Mouse (Mus musculus): ENCODE results near the gene Prss46. TPM values are rescaled to one million over a fixed set of nuclear protein-coding genes. Genes with fewer than 3 reads are reported as not detected.
A peak's percentile ranks its signal among the peaks of the same experiment; 100 is the strongest.

Prss46 gene
- polyA plus RNA-seq, 1 experiment from 2014 or later = not detected

DNA sequence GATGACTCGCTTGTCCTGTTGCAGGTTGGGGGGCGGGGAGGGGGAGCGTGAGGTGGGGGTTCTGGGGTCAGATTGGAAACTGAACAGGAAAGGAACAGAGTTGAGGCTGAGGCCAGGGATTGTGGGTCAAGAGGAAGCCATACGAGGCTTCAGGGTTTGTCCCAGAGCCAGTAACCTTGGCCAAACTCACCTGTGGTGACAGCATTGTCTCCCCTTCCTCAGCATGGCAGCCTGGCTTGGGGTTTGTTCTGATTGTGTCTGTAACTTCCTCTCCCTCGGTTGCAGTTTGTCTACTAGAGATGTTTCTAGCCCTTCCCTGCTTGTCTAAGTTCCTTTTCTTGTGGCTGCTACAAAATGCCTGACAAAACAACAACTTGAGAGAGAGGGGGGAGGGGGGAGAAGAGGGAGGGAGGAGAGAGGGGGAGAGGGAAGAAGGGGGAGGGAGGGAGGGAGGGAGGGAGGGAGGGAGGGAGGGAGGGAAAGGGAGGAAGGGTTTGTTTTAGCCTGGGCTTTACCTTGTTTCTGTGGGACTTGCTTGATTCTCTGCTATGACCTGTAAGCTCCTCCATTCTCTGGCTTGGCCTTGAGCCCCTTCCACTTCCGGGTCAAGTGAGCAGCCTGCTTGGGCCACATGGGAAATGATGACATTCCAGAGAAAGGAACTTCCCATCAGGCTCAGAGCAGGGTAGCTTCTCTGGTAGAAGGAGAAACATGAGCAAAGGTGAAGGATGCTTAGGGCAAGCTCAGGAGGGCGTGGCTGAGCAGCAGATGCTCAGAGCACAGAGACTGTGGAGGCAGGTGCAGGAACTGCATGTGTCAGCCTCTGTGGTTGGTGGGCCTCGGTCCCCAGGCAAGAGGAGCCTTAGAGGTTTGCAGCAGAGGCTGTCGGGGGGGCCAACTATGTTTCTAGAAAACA, 43.3 kb downstream of the Prss46 start:
- Histone ChIP-seq H3K36me3 (ENCODE audit: control insufficient read depth, insufficient read depth, low read length) (no peaks in the 10 kb centered on the region), H3K4me1 (ENCODE audit: control insufficient read depth, insufficient read depth, low read length) (no peaks in the 10 kb centered on the region), H3K27ac (ENCODE audit: low read length) (no peak overlapping the region), H3K27me3 (ENCODE audit: control insufficient read depth, insufficient read depth, low read depth, low read length) (no peaks in the 10 kb centered on the region), H3K9me3 (replicated peaks; ENCODE audit: control insufficient read depth, low read length, poor library complexity, severe bottlenecking) (no peaks in the 10 kb centered on the region), H3K4me2 (ENCODE audit: low read length) (no peak overlapping the region), H3K4me3 (ENCODE audit: low read depth, low read length) (no peak overlapping the region), H3K9ac (ENCODE audit: low read depth, low read length) (no peak overlapping the region)
- 69% methylated on average over 9 of the region's 9 CpGs for WGBS
- ATAC-seq = no peak

- Histone ChIP-seq H3K27me3 (ENCODE audit: control insufficient read depth, insufficient read depth, low read depth, low read length) (no peaks in the 10 kb centered on the region), H3K4me1 (ENCODE audit: control insufficient read depth, insufficient read depth, low read length) (no peaks in the 10 kb centered on the region), H3K36me3 (ENCODE audit: control insufficient read depth, insufficient read depth, low read length) (no peaks in the 10 kb centered on the region), H3K9ac (ENCODE audit: low read depth, low read length) (no peak overlapping the region), H3K27ac (ENCODE audit: low read length) (no peak overlapping the region), H3K4me2 (ENCODE audit: low read length) (no peak overlapping the region), H3K4me3 (ENCODE audit: low read depth, low read length) (no peak overlapping the region), H3K9me3 (replicated peaks; ENCODE audit: control insufficient read depth, low read length, poor library complexity, severe bottlenecking) (no peaks in the 10 kb centered on the region)
- WGBS = 90% methylated on average over 14 of the region's 14 CpGs
- ATAC-seq = no peak
These were observed 44.6 kb downstream of the Prss46 start for GRCm38 (mm10) chr9:110888935-110889334.

GRCm38 (mm10) chr9:110890026-110890783, 45.9 kb downstream of the Prss46 start:
- Histone ChIP-seq H3K36me3 (ENCODE audit: control insufficient read depth, insufficient read depth, low read length) (no peaks in the 10 kb centered on the region), H3K4me3 (ENCODE audit: low read depth, low read length) (no peak overlapping the region), H3K9me3 (replicated peaks; ENCODE audit: control insufficient read depth, low read length, poor library complexity, severe bottlenecking) (no peaks in the 10 kb centered on the region), H3K27me3 (ENCODE audit: control insufficient read depth, insufficient read depth, low read depth, low read length) (no peaks in the 10 kb centered on the region), H3K4me2 (ENCODE audit: low read length) (no peak overlapping the region), H3K4me1 (ENCODE audit: control insufficient read depth, insufficient read depth, low read length) (no peaks in the 10 kb centered on the region), H3K9ac (ENCODE audit: low read depth, low read length) (no peak overlapping the region), H3K27ac (ENCODE audit: low read length) (no peak overlapping the region)
- ATAC-seq = no peak
- WGBS = 16% methylated on average over 20 of the region's 21 CpGs

GRCm38 (mm10) chr9:110891077-110891828, 46.9 kb downstream of the Prss46 start:
- Histone ChIP-seq H3K4me3 (ENCODE audit: low read depth, low read length) (no peak overlapping the region), H3K4me1 (ENCODE audit: control insufficient read depth, insufficient read depth, low read length) (peaks cover under 1% of the 10 kb centered on the region; the same call in 1 of the 2 replicates), H3K9me3 (replicated peaks; ENCODE audit: control insufficient read depth, low read length, poor library complexity, severe bottlenecking) (no peaks in the 10 kb centered on the region), H3K36me3 (ENCODE audit: control insufficient read depth, insufficient read depth, low read length) (no peaks in the 10 kb centered on the region), H3K27ac (ENCODE audit: low read length) (no peak overlapping the region), H3K4me2 (ENCODE audit: low read length) (no peak overlapping the region), H3K9ac (ENCODE audit: low read depth, low read length) (no peak overlapping the region), H3K27me3 (ENCODE audit: control insufficient read depth, insufficient read depth, low read depth, low read length) (no peaks in the 10 kb centered on the region)
- 80% methylated on average over 12 of the region's 12 CpGs for whole genome bisulfite sequencing
- no peak for ATAC-seq

- Histone ChIP-seq H3K4me1 (ENCODE audit: control insufficient read depth, insufficient read depth, low read length) (peaks cover 4% of the 10 kb centered on the region; the same call in 1 of the 2 replicates), H3K4me3 (ENCODE audit: low read depth, low read length) (no peak overlapping the region), H3K36me3 (ENCODE audit: control insufficient read depth, insufficient read depth, low read length) (no peaks in the 10 kb centered on the region), H3K27me3 (ENCODE audit: control insufficient read depth, insufficient read depth, low read depth, low read length) (no peaks in the 10 kb centered on the region), H3K9ac (ENCODE audit: low read depth, low read length) (no peak overlapping the region), H3K27ac (ENCODE audit: low read length) (no peak overlapping the region), H3K9me3 (replicated peaks; ENCODE audit: control insufficient read depth, low read length, poor library complexity, severe bottlenecking) (no peaks in the 10 kb centered on the region), H3K4me2 (ENCODE audit: low read length) (no peak overlapping the region)
- no peak for ATAC-seq
- WGBS = 86% methylated on average over 3 of the region's 3 CpGs
These were observed 48.2 kb downstream of the Prss46 start for GRCm38 (mm10) chr9:110892552-110892951.

DNA sequence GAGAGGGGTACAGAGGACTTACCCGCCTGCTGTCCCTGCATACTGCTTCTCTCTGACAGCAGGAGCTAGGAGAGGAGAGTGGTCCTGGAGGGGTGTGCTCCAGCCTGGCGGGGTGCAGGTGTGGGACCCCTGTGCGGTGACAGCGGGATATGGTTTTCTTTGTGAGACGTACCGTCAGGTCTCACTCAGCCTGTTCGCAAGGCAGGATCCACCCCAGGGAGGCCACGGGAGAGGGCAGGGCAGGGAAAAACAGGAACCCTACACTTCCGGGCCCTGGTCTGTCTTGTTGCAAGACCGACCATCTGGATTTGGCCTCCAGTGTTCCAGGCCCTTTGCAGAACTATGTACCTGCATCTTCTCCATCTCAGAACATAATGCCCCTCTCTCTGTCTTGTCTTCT, 49.1 kb downstream of the Prss46 start:
- H3K27me3 ChIP-seq (ENCODE audit: control insufficient read depth, insufficient read depth, low read depth, low read length) = no peaks in the 10 kb centered on the region
- no peak overlapping the region for H3K9ac ChIP-seq (ENCODE audit: low read depth, low read length)
- no peaks in the 10 kb centered on the region for H3K9me3 ChIP-seq (replicated peaks; ENCODE audit: control insufficient read depth, low read length, poor library complexity, severe bottlenecking)
- H3K4me2 ChIP-seq (ENCODE audit: low read length) = no peak overlapping the region
- 66% methylated on average over 10 of the region's 10 CpGs for WGBS
- H3K36me3 ChIP-seq (ENCODE audit: control insufficient read depth, insufficient read depth, low read length) = no peaks in the 10 kb centered on the region
- no peak overlapping the region for H3K27ac ChIP-seq (ENCODE audit: low read length)
- H3K4me1 ChIP-seq (ENCODE audit: control insufficient read depth, insufficient read depth, low read length) = peaks cover 4% of the 10 kb centered on the region; the same call in 1 of the 2 replicates
- H3K4me3 ChIP-seq (ENCODE audit: low read depth, low read length) = no peak overlapping the region
- ATAC-seq = no peak

DNA sequence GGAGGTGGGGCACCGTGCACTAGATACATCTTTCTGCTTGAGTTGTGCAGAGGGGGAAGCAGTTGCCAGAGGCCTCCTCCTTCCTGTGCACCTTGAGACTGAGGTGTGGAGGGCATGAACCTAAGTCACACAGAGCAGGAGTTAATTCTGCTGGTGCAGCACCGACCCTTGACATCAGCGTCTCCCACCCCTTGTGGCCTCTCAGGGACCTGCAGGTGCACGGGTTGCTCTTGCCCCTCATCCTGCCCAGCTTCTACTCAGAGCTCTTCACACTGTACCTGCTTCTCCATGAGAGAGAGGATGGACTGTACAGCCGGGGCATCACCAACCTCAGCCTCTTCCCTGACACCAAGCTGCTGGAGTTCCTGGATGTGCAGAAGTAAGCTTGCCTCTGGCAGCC, 51.2 kb downstream of the Prss46 start:
- no peak for ATAC-seq
- WGBS = 56% methylated on average over 5 of the region's 5 CpGs
- H3K4me3 ChIP-seq (ENCODE audit: low read depth, low read length) = no peak overlapping the region
- H3K4me1 ChIP-seq (ENCODE audit: control insufficient read depth, insufficient read depth, low read length) = peaks cover 4% of the 10 kb centered on the region; the same call in 1 of the 2 replicates
- no peaks in the 10 kb centered on the region for H3K9me3 ChIP-seq (replicated peaks; ENCODE audit: control insufficient read depth, low read length, poor library complexity, severe bottlenecking)
- no peak overlapping the region for H3K4me2 ChIP-seq (ENCODE audit: low read length)
- no peak overlapping the region for H3K9ac ChIP-seq (ENCODE audit: low read depth, low read length)
- no peaks in the 10 kb centered on the region for H3K36me3 ChIP-seq (ENCODE audit: control insufficient read depth, insufficient read depth, low read length)
- no peaks in the 10 kb centered on the region for H3K27me3 ChIP-seq (ENCODE audit: control insufficient read depth, insufficient read depth, low read depth, low read length)
- H3K27ac ChIP-seq (ENCODE audit: low read length) = no peak overlapping the region

DNA sequence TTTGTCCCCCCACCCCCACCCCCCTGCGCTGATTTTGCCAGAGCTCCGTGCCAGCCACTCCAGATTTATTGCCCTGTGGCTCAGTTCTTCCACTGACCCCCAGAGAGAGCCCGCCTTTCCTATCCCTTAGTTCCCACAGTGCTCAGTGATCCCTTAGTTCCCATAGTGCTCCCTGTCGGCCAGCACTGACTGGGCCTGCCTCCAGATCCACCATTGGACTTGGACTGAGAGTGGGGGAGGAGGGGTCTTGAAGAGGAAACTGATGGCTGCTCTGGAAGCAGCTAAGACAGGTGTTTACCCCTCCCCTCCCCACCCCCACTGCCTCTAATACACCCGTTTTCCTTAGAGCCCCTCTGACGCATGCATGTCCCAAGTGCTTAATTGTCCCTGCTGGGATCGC, 51.7 kb downstream of the Prss46 start:
- Histone ChIP-seq H3K36me3 (ENCODE audit: control insufficient read depth, insufficient read depth, low read length) (no peaks in the 10 kb centered on the region), H3K27me3 (ENCODE audit: control insufficient read depth, insufficient read depth, low read depth, low read length) (no peaks in the 10 kb centered on the region), H3K27ac (ENCODE audit: low read length) (no peak overlapping the region), H3K9ac (ENCODE audit: low read depth, low read length) (no peak overlapping the region; the same call in 1 of the 2 replicates), H3K4me1 (ENCODE audit: control insufficient read depth, insufficient read depth, low read length) (peaks cover 4% of the 10 kb centered on the region; the same call in 1 of the 2 replicates), H3K4me2 (ENCODE audit: low read length) (peak overlapping the region; percentile 40), H3K4me3 (ENCODE audit: low read depth, low read length) (no peak overlapping the region), H3K9me3 (replicated peaks; ENCODE audit: control insufficient read depth, low read length, poor library complexity, severe bottlenecking) (no peaks in the 10 kb centered on the region)
- peak; percentile 51; the same call in 1 of the 2 replicates for ATAC-seq
- WGBS = 12% methylated on average over 7 of the region's 7 CpGs

Measured in midbrain, embryonic 16.5 days (tissue).